Mouse (Mus musculus) small intestine, adult 2 months (tissue): ENCODE results near the gene Pdcd11.

Experiments used
- CTCF ChIP-seq: fragments of 200-500 bp; IDR thresholded peaks from 2 replicates; pipeline ENCODE4 v1.5.1; 2012; ENCODE audit warnings: low read depth, mild to moderate bottlenecking, control low read depth, inconsistent platforms, low read length, moderate library complexity, mixed read lengths; ENCODE audit not compliant: insufficient replicate concordance, insufficient read length; ENCODE audit errors: extremely low read depth
- POLR2A ChIP-seq: fragments of 200-500 bp; IDR thresholded peaks from 2 replicates; pipeline ENCODE4 v1.6.1; 2012; ENCODE audit warnings: low read depth, mild to moderate bottlenecking, control low read depth, inconsistent platforms, low read length, moderate library complexity

GRCm38 (mm10) chr19:47052927-47053326, 37.6 kb upstream of the Pdcd11 start:
- TF ChIP-seq CTCF (no peak), POLR2A (no peak)
